8 mouse cellular contexts compared by ENCODE assay signal in the genomic region with DNA sequence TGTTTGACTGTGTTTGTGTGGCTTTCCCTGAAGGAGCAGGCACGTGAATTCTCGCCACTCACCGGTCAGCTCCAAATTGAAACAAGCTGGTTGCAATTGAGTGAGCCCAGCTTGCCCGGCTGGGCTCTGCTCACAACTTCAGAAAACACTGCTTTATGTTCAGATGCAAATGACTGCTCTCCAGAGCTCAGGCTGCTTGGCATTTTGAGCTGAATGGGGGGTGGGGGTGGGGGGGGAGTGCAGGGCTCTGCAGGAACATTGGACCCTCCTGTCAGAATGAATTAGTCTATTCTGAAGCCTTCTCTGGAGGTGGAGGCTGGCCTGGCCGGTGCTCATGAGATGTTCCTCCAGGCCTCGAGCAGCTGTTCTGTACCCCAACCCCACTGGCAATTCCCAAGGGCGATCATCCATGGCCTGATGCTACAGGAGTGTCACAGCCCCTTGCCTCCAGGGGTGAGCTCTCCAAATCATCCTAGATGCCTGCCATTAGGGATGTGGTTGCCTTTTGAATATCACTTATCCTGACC.
DNase-seq lines count a peak whose midpoint lies in the region; ATAC-seq lines count a peak whose summit lies in the region.

No protein-coding gene starts in this region.

- no peaks in the 10 kb centered on the region for H3K9me3 ChIP-seq in hindbrain, embryonic 12.5 days (replicated peaks)
- no peaks in the 10 kb centered on the region for H3K9me3 ChIP-seq in midbrain, embryonic 10.5 days (replicated peaks)

- peaks cover 45% of the 10 kb centered on the region for H3K4me1 ChIP-seq in hindbrain, embryonic 12.5 days
- peaks cover 26% of the 10 kb centered on the region for H3K4me1 ChIP-seq in midbrain, embryonic 10.5 days

- no peak overlapping the region for H3K4me3 ChIP-seq in hindbrain, embryonic 12.5 days
- peak overlapping the region; percentile 3; the same call in 1 of the 2 replicates for H3K4me3 ChIP-seq in midbrain, embryonic 10.5 days

- peak; percentile 11 for DNase-seq in Muller cell, postnatal 12 days (ENCODE audit: inconsistent ontology term)
- DNase-seq in embryo, embryonic 11.5 days (ENCODE audit: low read depth, low spot score), result peak; percentile 46
- peak; percentile 55 for DNase-seq in midbrain, embryonic 10.5 days (ENCODE audit: low spot score)
- DNase-seq in frontal cortex, adult 2 months (ENCODE audit: extremely low spot score in 1 of 2, low spot score in 1 of 2), result no peak
- no peak for DNase-seq in adrenal gland, adult (ENCODE audit: inconsistent age in 2 of 2, low spot score in 1 of 2)
- DNase-seq in liver, result no peak
- no peak for DNase-seq in B cell, adult 2 months

- H3K9ac ChIP-seq in hindbrain, embryonic 12.5 days, result no peak overlapping the region

- H3K27me3 ChIP-seq in hindbrain, embryonic 12.5 days, result peaks cover 3% of the 10 kb centered on the region; the same call in 1 of the 2 replicates
- H3K27me3 ChIP-seq in midbrain, embryonic 10.5 days (ENCODE audit: low read depth, poor library complexity, severe bottlenecking), result no peaks in the 10 kb centered on the region

- 12% methylated on average over 7 of the region's 7 CpGs for WGBS in hindbrain, embryonic 12.5 days
- WGBS in midbrain, embryonic 10.5 days, result 21% methylated on average over 7 of the region's 7 CpGs

- peak overlapping the region; percentile 57 for H3K27ac ChIP-seq in hindbrain, embryonic 12.5 days
- peak overlapping the region; percentile 67 for H3K27ac ChIP-seq in midbrain, embryonic 10.5 days (replicated peaks)

- H3K36me3 ChIP-seq in hindbrain, embryonic 12.5 days, result no peaks in the 10 kb centered on the region
- H3K36me3 ChIP-seq in midbrain, embryonic 10.5 days, result no peaks in the 10 kb centered on the region

- ATAC-seq in hindbrain, embryonic 12.5 days (ENCODE audit: low FRiP score), result peak; percentile 64

- H3K4me2 ChIP-seq in hindbrain, embryonic 12.5 days (replicated peaks), result peak overlapping the region; percentile 11; the same call in 1 of the 2 replicates

Comparison
In these comparisons a context has a peak if more than half of its experiments do, and no peak if none do; other contexts are left out.
1. DNase-seq: peak in Muller cell, postnatal 12 days (single experiment), embryo, embryonic 11.5 days (single experiment) and midbrain, embryonic 10.5 days (single experiment); none in frontal cortex, adult 2 months (0 of 2), adrenal gland, adult (0 of 2), liver (single experiment) and B cell, adult 2 months (0 of 2).